Mouse (Mus musculus) stomach, postnatal 0 days (tissue): ENCODE data around the gene Slc6a16. TPM values are rescaled to one million over a fixed set of nuclear protein-coding genes. Genes with fewer than 3 reads are reported as not detected.

Experiments
- ATAC-seq: fragments of 200-750 bp; cut with Nextera tagmentation; 2 replicates; pipeline ENCODE4 v1.8.0; 2017; ENCODE audit not compliant: low FRiP score, low TSS enrichment
- DNase-seq: peaks from one replicate; pipeline ENCODE4 v3.0.0-alpha.2; 2016; ENCODE audit warnings: low spot score
- H3K27ac ChIP-seq: fragments of 300-500 bp; sonication (generic); replicated peaks from 2 replicates; pipeline ENCODE4 v1.5.1; 2014; ENCODE audit warnings: mild to moderate bottlenecking, control low read depth
- H3K27me3 ChIP-seq: fragments of 300-500 bp; sonication (generic); 2 replicates; pipeline ENCODE4 v1.6.1; 2014; ENCODE audit warnings: low read length; ENCODE audit not compliant: control insufficient read depth, insufficient read depth
- H3K36me3 ChIP-seq: fragments of 300-500 bp; sonication (generic); 2 replicates; pipeline ENCODE4 v1.6.1; 2014; ENCODE audit warnings: low read length, mixed read lengths; ENCODE audit not compliant: control insufficient read depth, insufficient read depth
- H3K4me1 ChIP-seq: fragments of 300-500 bp; sonication (generic); replicated peaks from 2 replicates; pipeline ENCODE4 v1.6.1; 2014; ENCODE audit warnings: antibody characterized with exemption; ENCODE audit not compliant: control insufficient read depth, insufficient read depth
- H3K4me2 ChIP-seq: fragments of 300-500 bp; sonication (generic); replicated peaks from 2 replicates; pipeline ENCODE4 v1.6.1; 2014; ENCODE audit warnings: low read depth, mild to moderate bottlenecking, control low read depth, moderate library complexity
- H3K4me3 ChIP-seq: fragments of 300-500 bp; sonication (generic); 2 replicates; pipeline ENCODE4 v1.5.1; 2014; ENCODE audit warnings: low read depth, low read length, control low read depth
- H3K9ac ChIP-seq: fragments of 300-500 bp; sonication (generic); 2 replicates; pipeline ENCODE4 v1.6.1; 2014; ENCODE audit warnings: mild to moderate bottlenecking, low read length, control low read depth, mixed read lengths
- H3K9me3 ChIP-seq: fragments of 300-500 bp; sonication (generic); 2 replicates; pipeline ENCODE4 v1.6.1; 2016; ENCODE audit warnings: low read length; ENCODE audit not compliant: control insufficient read depth
- CTCF ChIP-seq: IDR thresholded peaks from 2 replicates; pipeline ENCODE4 v1.5.1; 2016; ENCODE audit warnings: antibody characterized with exemption, low read depth, mild to moderate bottlenecking, moderate library complexity
- EP300 ChIP-seq: optimal IDR thresholded peaks from 2 replicates; pipeline ENCODE3; 2016; ENCODE audit warnings: antibody characterized with exemption
- WGBS: fragments of 180-500 bp; shearing (Covaris S2); extraction: QIAGEN DNeasy Blood & Tissue Kit; methylation state at CpG from one replicate; pipeline ENCODE4 v1.1.7; 2014; 5-methylcytosine and 5-hydroxymethylcytosine counted together
- polyA plus RNA-seq: library from polyadenylated mRNA; unstranded; fragments of >200 nt; fragmentation: Nextera tagmentation; extraction: Ambion mirVana; gene quantifications from 2 replicates; pipeline ENCODE4 v1.2.1, GENCODE M21; 2015

Slc6a16 gene
- polyA plus RNA-seq, 1 experiment from 2014 or later = 0.07 TPM

- WGBS = 43% methylated on average over 11 of the region's 13 CpGs
- no peaks in the 10 kb centered on the region for H3K27me3 ChIP-seq
- no peak overlapping the region for H3K9ac ChIP-seq
- no peak for DNase-seq
- TF ChIP-seq CTCF = no peak
- no peak for TF ChIP-seq EP300
- no peak overlapping the region for H3K27ac ChIP-seq
- peaks cover 14% of the 10 kb centered on the region for H3K36me3 ChIP-seq
- peak overlapping the region; percentile 5; the same call in 1 of the 2 replicates for H3K4me2 ChIP-seq
- H3K4me1 ChIP-seq = no peaks in the 10 kb centered on the region
- H3K4me3 ChIP-seq = no peak overlapping the region
- no peaks in the 10 kb centered on the region for H3K9me3 ChIP-seq
- no peak; the same call in 1 of the 2 replicates for ATAC-seq
Measured at GRCm38 (mm10) chr7:45304869-45305268, 64.0 kb downstream of the Slc6a16 start.

GRCm38 (mm10) chr7:45305275-45305674 is 64.4 kb downstream of the Slc6a16 start:
- no peak overlapping the region for H3K4me3 ChIP-seq
- WGBS = 21% methylated on average over 16 of the region's 17 CpGs
- DNase-seq (peak; percentile 85), ATAC-seq (peak; percentile 68)
- no peaks in the 10 kb centered on the region for H3K9me3 ChIP-seq
- H3K9ac ChIP-seq = no peak overlapping the region
- TF ChIP-seq EP300 = no peak
- peak; percentile 91 for TF ChIP-seq CTCF
- H3K36me3 ChIP-seq = peaks cover 16% of the 10 kb centered on the region
- H3K27me3 ChIP-seq = no peaks in the 10 kb centered on the region
- H3K27ac ChIP-seq = no peak overlapping the region
- peak overlapping the region; percentile 5; the same call in 1 of the 2 replicates for H3K4me2 ChIP-seq
- H3K4me1 ChIP-seq = no peaks in the 10 kb centered on the region

GRCm38 (mm10) chr7:45308551-45309240 is 67.8 kb downstream of the Slc6a16 start:
- no peak for DNase-seq
- H3K9me3 ChIP-seq = no peaks in the 10 kb centered on the region
- WGBS = 68% methylated on average over 14 of the region's 15 CpGs
- H3K9ac ChIP-seq = no peak overlapping the region
- no peak overlapping the region for H3K4me3 ChIP-seq
- no peak for ATAC-seq
- no peaks in the 10 kb centered on the region for H3K4me1 ChIP-seq
- H3K36me3 ChIP-seq = peaks cover 14% of the 10 kb centered on the region
- no peak overlapping the region for H3K4me2 ChIP-seq
- no peak overlapping the region for H3K27ac ChIP-seq
- no peaks in the 10 kb centered on the region for H3K27me3 ChIP-seq
- TF ChIP-seq EP300 (no peak), CTCF (no peak)

GRCm38 (mm10) chr7:45309455-45309854 is 68.6 kb downstream of the Slc6a16 start:
- H3K4me3 ChIP-seq = no peak overlapping the region
- ATAC-seq (no peak), DNase-seq (peak; percentile 79)
- 19% methylated on average over 9 of the region's 9 CpGs for WGBS
- no peak overlapping the region for H3K27ac ChIP-seq
- H3K4me2 ChIP-seq = no peak overlapping the region
- H3K9me3 ChIP-seq = no peaks in the 10 kb centered on the region
- H3K4me1 ChIP-seq = no peaks in the 10 kb centered on the region
- no peak overlapping the region for H3K9ac ChIP-seq
- TF ChIP-seq EP300 (no peak), CTCF (peak; percentile 81)
- peaks cover 13% of the 10 kb centered on the region for H3K36me3 ChIP-seq
- H3K27me3 ChIP-seq = no peaks in the 10 kb centered on the region

GRCm38 (mm10) chr7:45312023-45312422 is 71.1 kb downstream of the Slc6a16 start:
- TF ChIP-seq EP300 (no peak), CTCF (no peak)
- WGBS = 36% methylated on average over 8 of the region's 8 CpGs
- Histone ChIP-seq H3K4me1 (no peaks in the 10 kb centered on the region), H3K4me3 (no peak overlapping the region), H3K4me2 (no peak overlapping the region), H3K9me3 (no peaks in the 10 kb centered on the region), H3K27me3 (no peaks in the 10 kb centered on the region), H3K36me3 (peaks cover 14% of the 10 kb centered on the region), H3K9ac (no peak overlapping the region), H3K27ac (no peak overlapping the region)
- ATAC-seq (no peak), DNase-seq (peak; percentile 60)

GRCm38 (mm10) chr7:45312686-45313453 is 72.0 kb downstream of the Slc6a16 start:
- Histone ChIP-seq H3K36me3 (peaks cover 14% of the 10 kb centered on the region), H3K9me3 (no peaks in the 10 kb centered on the region), H3K27me3 (no peaks in the 10 kb centered on the region), H3K9ac (no peak overlapping the region), H3K4me1 (no peaks in the 10 kb centered on the region), H3K4me2 (no peak overlapping the region), H3K27ac (peak overlapping the region; percentile 75; the same call in 1 of the 2 replicates), H3K4me3 (no peak overlapping the region)
- no peak for TF ChIP-seq EP300
- no peak for TF ChIP-seq CTCF
- WGBS = 14% methylated on average over 10 of the region's 10 CpGs
- DNase-seq = no peak
- ATAC-seq = peak; percentile 54
